Mouse (Mus musculus) MEL (cell line): ENCODE data around the gene Pde4dip. TPM values are rescaled to one million over a fixed set of nuclear protein-coding genes. Genes with fewer than 3 reads are reported as not detected.
A peak's percentile ranks its signal among the peaks of the same experiment; 100 is the strongest.

Experiments used
- DNase-seq: peaks from one replicate; pipeline ENCODE4 v3.0.0; 2011; ENCODE audit warnings: low read depth, low spot score
- H3K27ac ChIP-seq: 2 replicates; pipeline ENCODE4 v1.5.1; 2012; ENCODE audit warnings: low read depth, mild to moderate bottlenecking, control low read depth, low read length, moderate library complexity; ENCODE audit not compliant: control insufficient read depth
- H3K27me3 ChIP-seq, 2 experiments: fragments of 150-350 bp in 1 of 2; sonication (generic) in 1 of 2; 2 replicates each; pipeline ENCODE4 v1.6.1; 2012; ENCODE audit warnings: low read length in 2 of 2, mild to moderate bottlenecking in 2 of 2, improper control_type of control experiment in 1 of 2, moderate library complexity in 1 of 2; ENCODE audit not compliant: insufficient read depth in 2 of 2, control insufficient read depth in 1 of 2
- H3K36me3 ChIP-seq, 2 experiments: 2 replicates each; pipeline ENCODE4 v1.6.1; 2012 to 2014; ENCODE audit warnings: low read length in 2 of 2, improper control_type of control experiment in 1 of 2, inconsistent platforms in 1 of 2, mild to moderate bottlenecking in 1 of 2; ENCODE audit not compliant: insufficient read depth in 2 of 2, control insufficient read depth in 1 of 2
- H3K4me1 ChIP-seq, 2 experiments: fragments of 150-350 bp in 1 of 2; sonication (generic) in 1 of 2; 2 replicates each; pipeline ENCODE4 v1.6.1; 2012; ENCODE audit warnings: low read length in 2 of 2, improper control_type of control experiment in 1 of 2, mild to moderate bottlenecking in 1 of 2; ENCODE audit not compliant: insufficient read depth in 2 of 2, control insufficient read depth in 1 of 2
- H3K4me3 ChIP-seq, 2 experiments: fragments of 150-350 bp in 1 of 2; sonication (generic) in 1 of 2; 2 replicates each; pipeline ENCODE4 v1.5.1; 2012; ENCODE audit warnings: low read depth in 2 of 2, low read length in 2 of 2, mild to moderate bottlenecking in 2 of 2, moderate library complexity in 2 of 2, control low read depth in 1 of 2, improper control_type of control experiment in 1 of 2; ENCODE audit not compliant: control insufficient read depth in 1 of 2, insufficient read depth in 1 of 2
- H3K79me2 ChIP-seq: 2 replicates; pipeline ENCODE4 v1.6.1; 2012; ENCODE audit warnings: mild to moderate bottlenecking, low read length, moderate library complexity; ENCODE audit not compliant: control insufficient read depth, poor library complexity, insufficient read depth
- H3K9ac ChIP-seq: 2 replicates; pipeline ENCODE4 v1.6.1; 2012; ENCODE audit warnings: low read depth, mild to moderate bottlenecking, control low read depth, low read length, moderate library complexity; ENCODE audit not compliant: control insufficient read depth, poor library complexity, severe bottlenecking
- H3K9me3 ChIP-seq: fragments of 150-350 bp; sonication (generic); replicated peaks from 2 replicates; pipeline ENCODE4 v1.6.1; 2012; ENCODE audit warnings: mild to moderate bottlenecking, low read length, improper control_type of control experiment, moderate library complexity; ENCODE audit not compliant: insufficient read depth
- BHLHE40 ChIP-seq: IDR thresholded peaks from 2 replicates; pipeline ENCODE4 v1.6.1; 2012; ENCODE audit warnings: low read depth, mild to moderate bottlenecking, inconsistent platforms, low read length, improper control_type of control experiment, borderline replicate concordance
- CHD1 ChIP-seq: IDR thresholded peaks from 2 replicates; pipeline ENCODE4 v1.6.1; 2012; ENCODE audit warnings: low read depth, mild to moderate bottlenecking, inconsistent platforms, low read length, improper control_type of control experiment
- CTCF ChIP-seq, 3 experiments: IDR thresholded peaks in 2 of 3; conservative IDR thresholded peaks in 1 of 3; 2 replicates each; pipeline ENCODE4 v1.5.1; 2011 to 2012; ENCODE audit warnings: low read length in 3 of 3, low read depth in 2 of 3, mild to moderate bottlenecking in 2 of 3, improper control_type of control experiment in 1 of 3, inconsistent platforms in 1 of 3, mixed read lengths in 1 of 3, moderate library complexity in 1 of 3; ENCODE audit not compliant: control insufficient read depth in 1 of 3, insufficient read depth in 1 of 3, poor library complexity in 1 of 3, severe bottlenecking in 1 of 3
- E2F4 ChIP-seq: IDR thresholded peaks from 2 replicates; pipeline ENCODE4 v1.6.1; 2011; ENCODE audit warnings: low read depth, low read length, improper control_type of control experiment, borderline replicate concordance
- EP300 ChIP-seq, 2 experiments: IDR thresholded peaks; 2 replicates each; pipeline ENCODE4 v1.6.1; 2011; ENCODE audit warnings: improper control_type of control experiment in 2 of 2, low read length in 2 of 2, low read depth in 1 of 2, mild to moderate bottlenecking in 1 of 2
- ETS1 ChIP-seq: IDR thresholded peaks from 2 replicates; pipeline ENCODE4 v1.6.1; 2012; ENCODE audit warnings: low read depth, mild to moderate bottlenecking, inconsistent platforms, low read length, improper control_type of control experiment, moderate library complexity
- MAFK ChIP-seq: IDR thresholded peaks from 2 replicates; pipeline ENCODE4 v1.6.1; 2011; ENCODE audit warnings: low read depth, mild to moderate bottlenecking, low read length, improper control_type of control experiment, borderline replicate concordance
- MAX ChIP-seq: IDR thresholded peaks from 2 replicates; pipeline ENCODE4 v1.6.1; 2011; ENCODE audit warnings: low read length, improper control_type of control experiment
- MAZ ChIP-seq: IDR thresholded peaks from 2 replicates; pipeline ENCODE4 v1.6.1; 2012; ENCODE audit warnings: low read depth, mild to moderate bottlenecking, inconsistent platforms, low read length, improper control_type of control experiment
- MYB ChIP-seq: IDR thresholded peaks from 2 replicates; pipeline ENCODE4 v1.6.1; 2011; ENCODE audit warnings: mild to moderate bottlenecking, low read depth, low read length, improper control_type of control experiment
- NRF1 ChIP-seq: IDR thresholded peaks from 2 replicates; pipeline ENCODE4 v1.6.1; 2014; ENCODE audit warnings: low read depth, mild to moderate bottlenecking, inconsistent platforms, low read length, improper control_type of control experiment, moderate library complexity; ENCODE audit not compliant: poor library complexity, insufficient read depth, severe bottlenecking
- POLR2AphosphoS2 ChIP-seq: IDR thresholded peaks from 2 replicates; pipeline ENCODE4 v1.6.1; 2011; ENCODE audit warnings: low read length, improper control_type of control experiment
- RAD21 ChIP-seq: IDR thresholded peaks from 2 replicates; pipeline ENCODE4 v1.6.1; 2011; ENCODE audit warnings: mild to moderate bottlenecking, low read depth, low read length, improper control_type of control experiment
- SIN3A ChIP-seq: IDR thresholded peaks from 2 replicates; pipeline ENCODE4 v1.6.1; 2012; ENCODE audit warnings: low read length, improper control_type of control experiment, inconsistent platforms
- SMC3 ChIP-seq: IDR thresholded peaks from 2 replicates; pipeline ENCODE4 v1.6.1; 2011; ENCODE audit warnings: low read depth, low read length, improper control_type of control experiment
- TBP ChIP-seq: IDR thresholded peaks from 2 replicates; pipeline ENCODE4 v1.8.0; 2011; ENCODE audit warnings: low read depth, low read length, improper control_type of control experiment
- TCF12 ChIP-seq: IDR thresholded peaks from 2 replicates; pipeline ENCODE4 v1.6.1; 2014; ENCODE audit warnings: low read depth, mild to moderate bottlenecking, inconsistent platforms, low read length, improper control_type of control experiment, moderate library complexity
- USF2 ChIP-seq, 2 experiments: IDR thresholded peaks; 2 replicates each; pipeline ENCODE4 v1.6.1; 2011 to 2012; ENCODE audit warnings: improper control_type of control experiment in 2 of 2, low read length in 2 of 2, borderline replicate concordance in 1 of 2, inconsistent platforms in 1 of 2, low read depth in 1 of 2, mild to moderate bottlenecking in 1 of 2; ENCODE audit not compliant: insufficient read depth in 1 of 2
- ZC3H11A ChIP-seq: IDR thresholded peaks from 2 replicates; pipeline ENCODE4 v1.6.1; 2012; ENCODE audit warnings: low read depth, mild to moderate bottlenecking, inconsistent platforms, low read length, improper control_type of control experiment
- ZNF384 ChIP-seq: IDR thresholded peaks from 2 replicates; pipeline ENCODE4 v1.6.1; 2012; ENCODE audit warnings: low read depth, mild to moderate bottlenecking, inconsistent platforms, low read length, improper control_type of control experiment
- polyA plus RNA-seq, 2 experiments: library from polyadenylated mRNA; stranded (reverse) in 1 of 2; unstranded in 1 of 2; fragments of >175 nt in 1 of 2; fragments of >200 nt in 1 of 2; gene quantifications; 2 replicates each; pipeline versions ENCODE4 v1.2.1 to v1.2.4; 2012; ENCODE audit warnings: low replicate concordance in 2 of 2, low read depth in 1 of 2; ENCODE audit not compliant: insufficient read length in 2 of 2, insufficient read depth in 1 of 2, missing spikeins in 1 of 2
- total RNA-seq: library from RNA; depleted of rRNA; stranded (reverse); fragments of 300-350 nt; gene quantifications from 2 replicates; pipeline ENCODE4 v1.2.3, GENCODE M21; 2012

Pde4dip gene
- total and polyA plus RNA-seq, 3 experiments, result 47.6 to 52.4 TPM; not detected in 1

DNA sequence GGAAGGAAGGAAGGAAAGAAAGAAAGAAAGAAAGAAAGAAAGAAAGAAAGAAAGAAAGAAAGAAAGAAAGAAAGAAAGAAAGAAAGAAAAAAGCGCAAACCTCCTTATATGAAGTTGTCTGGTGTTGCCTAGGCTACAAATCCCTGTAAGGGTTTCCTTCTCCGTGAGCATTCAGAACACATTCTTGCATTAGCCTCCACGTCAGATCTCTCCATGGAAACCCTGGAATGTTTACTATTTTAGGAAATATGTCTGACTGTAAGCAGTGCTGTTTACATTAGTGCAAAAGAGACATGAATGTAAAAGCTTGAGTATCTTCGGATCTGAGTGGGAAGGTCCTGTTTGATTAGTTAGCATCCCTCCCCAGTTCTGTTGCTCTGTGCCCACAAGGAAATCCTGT is 112.3 kb downstream of the Pde4dip start:
- Histone ChIP-seq H3K27me3 (peaks cover 2 to 3% of the 10 kb centered on the region in 2 experiments; a peak in 2 of 4 replicates), H3K9ac (no peak overlapping the region), H3K27ac (no peak overlapping the region), H3K4me1 (peaks cover 0 to 5% of the 10 kb centered on the region in 2 experiments; a peak in 2 of 4 replicates), H3K9me3 (no peaks in the 10 kb centered on the region), H3K36me3 (peaks cover 0 to 11% of the 10 kb centered on the region in 2 experiments; a peak in 2 of 4 replicates), H3K79me2 (no peaks in the 10 kb centered on the region), H3K4me3 (no peak overlapping the region)
- TF ChIP-seq USF2 (IDR thresholded peaks at IDR 0.05; ENCODE audit: borderline replicate concordance in 1 of 2, insufficient read depth in 1 of 2, low read depth in 1 of 2, low read length in 2 of 2), result no peak
- no peak for TF ChIP-seq EP300 (IDR thresholded peaks at IDR 0.05; ENCODE audit: low read depth in 1 of 2, low read length in 2 of 2)
- TF ChIP-seq TCF12, result no peak
- TF ChIP-seq E2F4, result no peak
- no peak for TF ChIP-seq NRF1
- TF ChIP-seq TBP, result no peak
- no peak for TF ChIP-seq POLR2AphosphoS2
- TF ChIP-seq MAX, result no peak
- TF ChIP-seq BHLHE40, result no peak
- TF ChIP-seq MYB, result no peak
- DNase-seq, result no peak

DNA sequence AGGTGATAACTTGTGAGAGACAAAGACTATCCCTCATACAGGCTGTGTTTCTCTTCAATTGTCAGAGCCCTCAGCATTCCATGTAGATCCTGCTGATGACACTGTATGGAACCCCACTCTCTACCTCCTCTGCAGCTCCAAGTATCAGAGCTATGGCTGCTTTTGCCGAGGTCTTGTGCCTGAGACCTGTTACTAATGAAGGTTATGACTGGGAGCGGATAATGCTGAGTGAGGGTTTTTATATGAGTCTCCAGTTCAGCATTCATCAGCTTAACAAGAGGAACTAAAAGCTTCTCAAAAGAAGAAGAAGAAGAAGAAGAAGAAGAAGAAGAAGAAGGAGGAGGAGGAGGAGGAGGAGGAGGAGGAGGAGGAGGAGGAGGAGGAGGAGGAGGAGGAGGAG is 112.8 kb downstream of the Pde4dip start:
- H3K79me2 ChIP-seq, result no peaks in the 10 kb centered on the region
- no peak overlapping the region for H3K4me3 ChIP-seq
- H3K36me3 ChIP-seq, result peaks cover 0 to 11% of the 10 kb centered on the region in 2 experiments; a peak in 2 of 4 replicates
- no peak overlapping the region; the same call in 1 of the 2 replicates for H3K27ac ChIP-seq
- peak; percentile 60; the same call in 1 of the 2 replicates for TF ChIP-seq MAFK
- TF ChIP-seq NRF1, result no peak
- no peak for DNase-seq
- H3K9me3 ChIP-seq, result no peaks in the 10 kb centered on the region
- H3K9ac ChIP-seq, result no peak overlapping the region
- H3K27me3 ChIP-seq, result peaks cover 3% of the 10 kb centered on the region in 2 experiments; a peak in 2 of 4 replicates
- H3K4me1 ChIP-seq, result peaks cover 0 to 5% of the 10 kb centered on the region in 2 experiments; a peak in 2 of 4 replicates

DNA sequence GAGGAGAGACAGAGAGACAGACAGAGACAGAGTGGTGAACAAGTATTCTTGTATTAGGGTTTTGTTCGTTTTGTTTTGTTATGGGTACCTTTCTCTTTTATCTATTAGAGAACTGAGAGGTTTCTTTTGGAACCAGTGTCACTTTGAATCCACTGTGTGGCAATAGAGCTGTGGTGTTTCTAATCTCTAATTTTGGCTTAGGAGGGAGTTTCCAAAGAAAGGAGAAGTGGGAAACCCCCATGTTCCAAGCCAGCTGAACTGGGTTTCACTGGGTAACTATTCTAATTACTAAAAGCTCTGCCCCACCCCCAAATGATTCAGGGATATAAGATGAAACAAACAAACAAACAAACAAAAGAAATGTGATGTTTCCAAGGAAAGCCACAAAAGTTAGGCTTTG is 113.6 kb downstream of the Pde4dip start:
- H3K36me3 ChIP-seq, result peaks cover 0 to 11% of the 10 kb centered on the region in 2 experiments; a peak in 2 of 4 replicates
- no peaks in the 10 kb centered on the region for H3K9me3 ChIP-seq
- peak overlapping the region; percentile 17; the same call in 1 of the 2 replicates for H3K27ac ChIP-seq
- no peak overlapping the region for H3K9ac ChIP-seq
- TF ChIP-seq RAD21 (peak; percentile 47), EP300 (IDR thresholded peaks at IDR 0.05; ENCODE audit: low read depth in 1 of 2, low read length in 2 of 2) (peak in 1 of 2 experiments; percentile 68; a peak in 2 of 4 replicates), CTCF (IDR thresholded peaks at IDR 0.05 in 2 of 3, conservative IDR thresholded peaks at IDR 0.05 in 1 of 3; ENCODE audit: control insufficient read depth in 1 of 3, insufficient read depth in 1 of 3, low read depth in 2 of 3, low read length in 3 of 3, poor library complexity in 1 of 3, severe bottlenecking in 1 of 3) (peak in 1 of 3 experiments; percentile 40; a peak in 2 of 6 replicates), MAZ (no peak), SMC3 (peak; percentile 52), NRF1 (no peak), SIN3A (peak; percentile 37; the same call in 1 of the 2 replicates), ZNF384 (no peak), ZC3H11A (0 out of 2 replicates have a peak, but pooled peaks have one; percentile 3), ETS1 (peak; percentile 58; the same call in 1 of the 2 replicates), CHD1 (no peak)
- TF ChIP-seq, all 39 proteins: peak for 7
- H3K4me1 ChIP-seq, result peaks cover 0 to 5% of the 10 kb centered on the region in 2 experiments; a peak in 2 of 4 replicates
- H3K4me3 ChIP-seq, result no peak overlapping the region
- H3K27me3 ChIP-seq, result peaks cover 3% of the 10 kb centered on the region in 2 experiments; a peak in 3 of 4 replicates
- H3K79me2 ChIP-seq, result no peaks in the 10 kb centered on the region
- DNase-seq, result peak; percentile 72
